Mouse (Mus musculus) bone marrow, adult 2 months (tissue): ENCODE measurements around the gene Cd33.

ENCODE experiments used
- CTCF ChIP-seq: fragments of 200-500 bp; IDR thresholded peaks from 2 replicates; pipeline ENCODE4 v1.5.1; 2011; ENCODE audit warnings: low read length, control low read depth; ENCODE audit not compliant: control insufficient read depth, insufficient read depth
- POLR2A ChIP-seq: fragments of 200-500 bp; IDR thresholded peaks from 2 replicates; pipeline ENCODE4 v1.6.1; 2011; ENCODE audit warnings: low read depth, mild to moderate bottlenecking, control low read depth, low read length, borderline replicate concordance; ENCODE audit not compliant: control insufficient read depth

DNA sequence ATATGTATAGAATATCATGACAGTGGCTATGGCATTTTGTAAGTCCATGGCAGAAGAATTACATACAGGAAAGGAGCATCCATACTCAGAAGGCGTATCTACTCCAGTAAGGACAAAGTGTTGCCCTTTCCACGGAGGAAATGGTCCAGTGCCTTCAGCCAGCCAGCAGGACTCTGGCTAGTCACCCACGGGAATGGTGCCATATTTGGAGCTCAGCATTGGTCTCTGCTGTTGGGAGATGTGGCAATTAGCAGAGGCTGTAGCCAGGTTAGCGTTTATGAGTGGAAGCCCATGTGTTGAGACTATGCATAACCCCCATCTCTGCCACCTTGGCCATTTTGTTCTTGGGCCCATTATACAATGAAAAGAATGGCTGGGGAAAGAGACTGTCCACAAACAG is 4.0 kb upstream of the Cd33 start:
- no peak for TF ChIP-seq POLR2A
- TF ChIP-seq CTCF = no peak
